In genomic region chr9:116267411-116267810, GRCm38 (mm10) we compare ENCODE assay signal across 16 mouse cellular contexts.
"Had no signal": no experiment of that assay in that cellular context is flagged by ENCODE, and none has a peak within 500 bp of the region (broad histone marks: within the 10 kb centered on the region; RNA-seq: fewer than 3 reads in every experiment).

No protein-coding gene starts in this region.

- H3K27ac ChIP-seq: left cerebral cortex, adult 2 months; limb, embryonic 10.5 days; liver, embryonic 15.5 days; macrophage; midbrain, embryonic 15.5 days; neural tube, embryonic 13.5 days; stomach, embryonic 15.5 days had no signal

- H3K4me1 ChIP-seq: liver, embryonic 15.5 days; megakaryocyte, embryonic 14.5 days; midbrain, embryonic 15.5 days; neural tube, embryonic 13.5 days; stomach, embryonic 15.5 days had no signal

- H3K9me3 ChIP-seq: limb, embryonic 10.5 days; liver, embryonic 15.5 days; megakaryocyte, embryonic 14.5 days; midbrain, embryonic 15.5 days; neural tube, embryonic 13.5 days; stomach, embryonic 15.5 days had no signal

- ATAC-seq: midbrain, embryonic 15.5 days had no signal

- H3K4me3 ChIP-seq: left cerebral cortex, adult 2 months; limb, embryonic 10.5 days; liver, embryonic 15.5 days; megakaryocyte, embryonic 14.5 days; midbrain, embryonic 15.5 days; neural tube, embryonic 13.5 days; stomach, embryonic 15.5 days had no signal

- H3K9ac ChIP-seq: liver, embryonic 15.5 days; midbrain, embryonic 15.5 days; neural tube, embryonic 13.5 days; stomach, embryonic 15.5 days had no signal

- DNase-seq: kidney, postnatal 14 days; lung, adult 2 months; lung, postnatal 10 days; retina, postnatal 1 day; right cerebral cortex, postnatal 4 days; thymus, postnatal 14 days had no signal

- H3K36me3 ChIP-seq: limb, embryonic 10.5 days; liver, embryonic 15.5 days; midbrain, embryonic 15.5 days; neural tube, embryonic 13.5 days; stomach, embryonic 15.5 days had no signal

- H3K27me3 ChIP-seq: liver, embryonic 15.5 days; midbrain, embryonic 15.5 days; neural tube, embryonic 13.5 days; stomach, embryonic 15.5 days had no signal

- H3K4me2 ChIP-seq: liver, embryonic 11.5 days; liver, embryonic 15.5 days; midbrain, embryonic 11.5 days; midbrain, embryonic 15.5 days; neural tube, embryonic 13.5 days; stomach, embryonic 15.5 days had no signal
